Mouse (Mus musculus): Measurements from ENCODE around the gene Lhfpl2. TPM values are rescaled to one million over a fixed set of nuclear protein-coding genes. Genes with fewer than 3 reads are reported as not detected.

The Lhfpl2 gene
- polyA plus RNA-seq, 1 experiment from 2014 or later: 81.8 TPM

- H3K4me2 ChIP-seq (ENCODE audit: low read depth, low read length): peak overlapping the region; percentile 37
- H3K9ac ChIP-seq (ENCODE audit: low read depth, low read length): no peak overlapping the region
- H3K27me3 ChIP-seq (replicated peaks; ENCODE audit: control insufficient read depth, insufficient read depth, low read length): no peaks in the 10 kb centered on the region
- H3K9me3 ChIP-seq (ENCODE audit: control insufficient read depth, low read length): no peaks in the 10 kb centered on the region
- 0 out of 2 replicates have a peak, but pooled peaks have one; percentile 34 for ATAC-seq (ENCODE audit: low read depth)
- H3K36me3 ChIP-seq (ENCODE audit: control insufficient read depth, insufficient read depth, low read length): no peaks in the 10 kb centered on the region
- DNase-seq (ENCODE audit: low spot score): peak; percentile 69
- 0 out of 2 replicates have a peak overlapping the region, but pooled peaks have one; percentile 7 for H3K4me3 ChIP-seq (ENCODE audit: low read depth, low read length)
- peaks cover 37% of the 10 kb centered on the region for H3K4me1 ChIP-seq (ENCODE audit: control insufficient read depth, insufficient read depth, low read length)
- peak overlapping the region; percentile 16; the same call in 1 of the 2 replicates for H3K27ac ChIP-seq (replicated peaks; ENCODE audit: low read depth, low read length)
- WGBS: 18% methylated on average over 21 of the region's 21 CpGs
These were observed 4.9 kb downstream of the Lhfpl2 start for GRCm38 (mm10) chr13:94062349-94063111.

GRCm38 (mm10) chr13:94063156-94063555 lies 5.6 kb downstream of the Lhfpl2 start:
- 0 out of 2 replicates have a peak, but pooled peaks have one; percentile 11 for ATAC-seq (ENCODE audit: low read depth)
- no peak overlapping the region for H3K9ac ChIP-seq (ENCODE audit: low read depth, low read length)

GRCm38 (mm10) chr13:94064571-94064970 lies 7.0 kb downstream of the Lhfpl2 start:
- DNase-seq (ENCODE audit: low spot score) (no peak), ATAC-seq (ENCODE audit: low read depth) (no peak)
- H3K4me3 ChIP-seq (ENCODE audit: low read depth, low read length): no peak overlapping the region
- H3K4me1 ChIP-seq (ENCODE audit: control insufficient read depth, insufficient read depth, low read length): peaks cover 46% of the 10 kb centered on the region
- H3K27ac ChIP-seq (replicated peaks; ENCODE audit: low read depth, low read length): 0 out of 2 replicates have a peak overlapping the region, but pooled peaks have one; percentile 11
- 34% methylated on average over 7 of the region's 7 CpGs for WGBS
- no peaks in the 10 kb centered on the region for H3K27me3 ChIP-seq (replicated peaks; ENCODE audit: control insufficient read depth, insufficient read depth, low read length)
- H3K9me3 ChIP-seq (ENCODE audit: control insufficient read depth, low read length): no peaks in the 10 kb centered on the region
- no peaks in the 10 kb centered on the region for H3K36me3 ChIP-seq (ENCODE audit: control insufficient read depth, insufficient read depth, low read length)
- no peak overlapping the region for H3K9ac ChIP-seq (ENCODE audit: low read depth, low read length)
- H3K4me2 ChIP-seq (ENCODE audit: low read depth, low read length): no peak overlapping the region

More at GRCm38 (mm10) chr13:94063156-94063555, 5.6 kb downstream of the Lhfpl2 start:
- H3K27me3 ChIP-seq (replicated peaks; ENCODE audit: control insufficient read depth, insufficient read depth, low read length): no peaks in the 10 kb centered on the region
- H3K4me1 ChIP-seq (ENCODE audit: control insufficient read depth, insufficient read depth, low read length): peaks cover 37% of the 10 kb centered on the region
- peak overlapping the region; percentile 16; the same call in 1 of the 2 replicates for H3K27ac ChIP-seq (replicated peaks; ENCODE audit: low read depth, low read length)
- H3K36me3 ChIP-seq (ENCODE audit: control insufficient read depth, insufficient read depth, low read length): no peaks in the 10 kb centered on the region
- WGBS: 50% methylated on average over 8 of the region's 8 CpGs
- DNase-seq (ENCODE audit: low spot score): no peak
- no peak overlapping the region for H3K4me3 ChIP-seq (ENCODE audit: low read depth, low read length)
- no peaks in the 10 kb centered on the region for H3K9me3 ChIP-seq (ENCODE audit: control insufficient read depth, low read length)
- peak overlapping the region; percentile 37 for H3K4me2 ChIP-seq (ENCODE audit: low read depth, low read length)

- no peaks in the 10 kb centered on the region for H3K36me3 ChIP-seq (ENCODE audit: control insufficient read depth, insufficient read depth, low read length)
- H3K27me3 ChIP-seq (replicated peaks; ENCODE audit: control insufficient read depth, insufficient read depth, low read length): no peaks in the 10 kb centered on the region
- H3K4me1 ChIP-seq (ENCODE audit: control insufficient read depth, insufficient read depth, low read length): peaks cover 46% of the 10 kb centered on the region
- H3K9me3 ChIP-seq (ENCODE audit: control insufficient read depth, low read length): no peaks in the 10 kb centered on the region
- DNase-seq (ENCODE audit: low spot score) (no peak), ATAC-seq (ENCODE audit: low read depth) (no peak)
- H3K4me2 ChIP-seq (ENCODE audit: low read depth, low read length): no peak overlapping the region
- 0 out of 2 replicates have a peak overlapping the region, but pooled peaks have one; percentile 11 for H3K27ac ChIP-seq (replicated peaks; ENCODE audit: low read depth, low read length)
- WGBS: 42% methylated on average over 11 of the region's 11 CpGs
- no peak overlapping the region for H3K4me3 ChIP-seq (ENCODE audit: low read depth, low read length)
- H3K9ac ChIP-seq (ENCODE audit: low read depth, low read length): no peak overlapping the region
These were observed 7.9 kb downstream of the Lhfpl2 start for GRCm38 (mm10) chr13:94065276-94066050.

GRCm38 (mm10) chr13:94066626-94067275 lies 9.2 kb downstream of the Lhfpl2 start:
- Histone ChIP-seq H3K9me3 (ENCODE audit: control insufficient read depth, low read length) (no peaks in the 10 kb centered on the region), H3K9ac (ENCODE audit: low read depth, low read length) (no peak overlapping the region), H3K4me2 (ENCODE audit: low read depth, low read length) (no peak overlapping the region), H3K27me3 (replicated peaks; ENCODE audit: control insufficient read depth, insufficient read depth, low read length) (no peaks in the 10 kb centered on the region), H3K27ac (replicated peaks; ENCODE audit: low read depth, low read length) (no peak overlapping the region), H3K36me3 (ENCODE audit: control insufficient read depth, insufficient read depth, low read length) (0 out of 2 replicates have a peak, but pooled peaks cover 7% of the 10 kb centered on the region), H3K4me1 (ENCODE audit: control insufficient read depth, insufficient read depth, low read length) (peaks cover 46% of the 10 kb centered on the region), H3K4me3 (ENCODE audit: low read depth, low read length) (no peak overlapping the region)
- WGBS: 70% methylated on average over 5 of the region's 5 CpGs
- no peak for DNase-seq (ENCODE audit: low spot score)
- no peak for ATAC-seq (ENCODE audit: low read depth)

- ATAC-seq (ENCODE audit: low read depth) (no peak), DNase-seq (ENCODE audit: low spot score) (no peak)
- no peaks in the 10 kb centered on the region for H3K27me3 ChIP-seq (replicated peaks; ENCODE audit: control insufficient read depth, insufficient read depth, low read length)
- H3K4me2 ChIP-seq (ENCODE audit: low read depth, low read length): no peak overlapping the region
- H3K4me3 ChIP-seq (ENCODE audit: low read depth, low read length): no peak overlapping the region
- H3K27ac ChIP-seq (replicated peaks; ENCODE audit: low read depth, low read length): no peak overlapping the region
- peaks cover 47% of the 10 kb centered on the region for H3K4me1 ChIP-seq (ENCODE audit: control insufficient read depth, insufficient read depth, low read length)
- 90% methylated on average over 1 of the region's 1 CpGs for WGBS
- no peaks in the 10 kb centered on the region for H3K9me3 ChIP-seq (ENCODE audit: control insufficient read depth, low read length)
- no peak overlapping the region for H3K9ac ChIP-seq (ENCODE audit: low read depth, low read length)
- H3K36me3 ChIP-seq (ENCODE audit: control insufficient read depth, insufficient read depth, low read length): 0 out of 2 replicates have a peak, but pooled peaks cover 7% of the 10 kb centered on the region
These were observed 10.7 kb downstream of the Lhfpl2 start for GRCm38 (mm10) chr13:94068308-94068707.

- no peak overlapping the region for H3K4me2 ChIP-seq (ENCODE audit: low read depth, low read length)
- WGBS: 51% methylated on average over 16 of the region's 16 CpGs
- H3K4me1 ChIP-seq (ENCODE audit: control insufficient read depth, insufficient read depth, low read length): peaks cover 47% of the 10 kb centered on the region
- DNase-seq (ENCODE audit: low spot score) (no peak), ATAC-seq (ENCODE audit: low read depth) (no peak)
- 0 out of 2 replicates have a peak, but pooled peaks cover 7% of the 10 kb centered on the region for H3K36me3 ChIP-seq (ENCODE audit: control insufficient read depth, insufficient read depth, low read length)
- H3K9ac ChIP-seq (ENCODE audit: low read depth, low read length): no peak overlapping the region
- H3K27me3 ChIP-seq (replicated peaks; ENCODE audit: control insufficient read depth, insufficient read depth, low read length): no peaks in the 10 kb centered on the region
- H3K4me3 ChIP-seq (ENCODE audit: low read depth, low read length): no peak overlapping the region
- H3K9me3 ChIP-seq (ENCODE audit: control insufficient read depth, low read length): no peaks in the 10 kb centered on the region
- no peak overlapping the region for H3K27ac ChIP-seq (replicated peaks; ENCODE audit: low read depth, low read length)
These were observed 12.1 kb downstream of the Lhfpl2 start for GRCm38 (mm10) chr13:94069421-94070307.
